In the genomic region with DNA sequence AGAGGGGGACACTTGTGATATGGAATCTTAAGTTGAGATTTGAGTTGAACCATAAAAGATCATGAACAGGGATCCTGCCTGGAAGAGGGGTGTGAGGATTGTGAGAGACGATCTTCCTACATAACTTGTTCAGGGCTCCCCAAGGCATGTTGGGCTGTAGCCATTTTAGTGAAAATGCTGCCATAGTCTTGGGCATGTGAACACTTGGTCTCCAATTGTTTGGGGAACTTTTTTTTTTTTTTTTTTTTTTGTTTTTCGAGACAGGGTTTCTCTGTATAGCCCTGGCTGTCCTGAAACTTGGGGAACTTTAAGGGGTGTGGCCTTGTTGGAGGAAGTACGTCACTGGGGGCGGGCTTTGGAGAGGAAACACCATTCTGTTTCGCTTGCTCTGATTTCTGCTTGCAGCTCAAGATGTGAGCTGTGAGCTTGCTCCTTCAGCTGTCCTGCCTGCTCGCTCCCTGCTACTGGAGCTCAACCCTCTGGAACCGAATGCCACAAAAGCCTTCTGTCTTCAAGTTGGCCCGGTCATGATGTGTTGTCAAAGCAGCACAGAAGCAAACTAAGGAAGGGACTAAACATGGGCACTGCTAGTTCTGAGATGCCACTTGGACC, we compare ENCODE assay signal across 13 mouse cellular contexts.
DNase-seq lines count a peak whose midpoint lies in the region; ATAC-seq and TF ChIP-seq lines count a peak whose summit lies in the region.
"Had no signal": no experiment of that assay in that cellular context is flagged by ENCODE, and none has a peak within 500 bp of the region (broad histone marks: within the 10 kb centered on the region; RNA-seq: fewer than 3 reads in every experiment).

No protein-coding gene starts in this region.

- H3K4me1 ChIP-seq in kidney, embryonic 15.5 days = 0 out of 2 replicates have a peak, but pooled peaks cover 6% of the 10 kb centered on the region
- H3K4me1 ChIP-seq in neural tube, embryonic 11.5 days (ENCODE audit: control insufficient read depth, insufficient read depth, low read length) = 0 out of 2 replicates have a peak, but pooled peaks cover 6% of the 10 kb centered on the region
- no peaks in the 10 kb centered on the region for H3K4me1 ChIP-seq in lung, adult 2 months (ENCODE audit: control insufficient read depth, insufficient read depth, low read length)
- H3K4me1 ChIP-seq: megakaryocyte, embryonic 14.5 days had no signal

- H3K9me3 ChIP-seq in kidney, embryonic 15.5 days (replicated peaks) = no peaks in the 10 kb centered on the region
- H3K9me3 ChIP-seq in neural tube, embryonic 11.5 days (ENCODE audit: control insufficient read depth, low read length) = no peaks in the 10 kb centered on the region
- H3K9me3 ChIP-seq: embryonic facial prominence, embryonic 15.5 days had no signal

- no peak for TF ChIP-seq POLR2A in lung, adult 2 months (IDR thresholded peaks at IDR 0.05; ENCODE audit: borderline replicate concordance, extremely low read depth, low read depth, low read length)

- no peaks in the 10 kb centered on the region for H3K27me3 ChIP-seq in kidney, embryonic 15.5 days
- H3K27me3 ChIP-seq in neural tube, embryonic 11.5 days (ENCODE audit: control insufficient read depth, insufficient read depth, low read length) = no peaks in the 10 kb centered on the region
- H3K27me3 ChIP-seq: embryonic facial prominence, embryonic 15.5 days; megakaryocyte, embryonic 14.5 days had no signal

- H3K27ac ChIP-seq in kidney, embryonic 15.5 days = peak overlapping the region; percentile 57; the same call in 1 of the 2 replicates
- peak overlapping the region; percentile 60; the same call in 1 of the 2 replicates for H3K27ac ChIP-seq in neural tube, embryonic 11.5 days (ENCODE audit: low read depth, low read length)
- H3K27ac ChIP-seq: embryonic facial prominence, embryonic 15.5 days had no signal

- H3K9ac ChIP-seq in kidney, embryonic 15.5 days = no peak overlapping the region
- no peak overlapping the region for H3K9ac ChIP-seq in neural tube, embryonic 11.5 days (ENCODE audit: low read length)
- H3K9ac ChIP-seq: embryonic facial prominence, embryonic 15.5 days had no signal

- H3K36me3 ChIP-seq in kidney, embryonic 15.5 days = no peaks in the 10 kb centered on the region
- H3K36me3 ChIP-seq in neural tube, embryonic 11.5 days (ENCODE audit: control insufficient read depth, insufficient read depth, low read length) = no peaks in the 10 kb centered on the region
- H3K36me3 ChIP-seq: embryonic facial prominence, embryonic 15.5 days had no signal

- peak; percentile 10 for DNase-seq in kidney, adult 9 months
- no peak for DNase-seq in kidney, adult 18-20 months
- peak; percentile 37 for DNase-seq in NIH3T3 (ENCODE audit: low read depth)
- no peak for DNase-seq in neural tube, embryonic 11.5 days (ENCODE audit: low spot score)
- no peak for DNase-seq in lung, adult 2 months
- no peak for DNase-seq in urinary bladder, postnatal 25 days (ENCODE audit: low spot score)
- DNase-seq: heart, postnatal 4 days; right cerebral cortex, postnatal 25 days; thymus, postnatal 36 days had no signal

- no peak for TF ChIP-seq CTCF in lung, adult 2 months (IDR thresholded peaks at IDR 0.05; ENCODE audit: insufficient read depth, low read length)

- H3K4me2 ChIP-seq in kidney, embryonic 15.5 days = peak overlapping the region; percentile 53
- peak overlapping the region; percentile 31 for H3K4me2 ChIP-seq in neural tube, embryonic 11.5 days (ENCODE audit: low read depth)
- H3K4me2 ChIP-seq: embryonic facial prominence, embryonic 15.5 days had no signal

- peak; percentile 84 for ATAC-seq in kidney, embryonic 15.5 days (replicated peaks; ENCODE audit: low FRiP score)
- peak; percentile 53; the same call in 1 of the 2 replicates for ATAC-seq in neural tube, embryonic 11.5 days (ENCODE audit: insufficient read depth, low FRiP score, low TSS enrichment)
- ATAC-seq: activated CD4-positive, CD25-positive, alpha-beta regulatory T cell, adult 4 months had no signal

- 49% methylated on average over 8 of the region's 8 CpGs for WGBS in kidney, embryonic 15.5 days
- WGBS in neural tube, embryonic 11.5 days = 57% methylated on average over 8 of the region's 8 CpGs
- WGBS in lung, adult 2 months = 75% methylated on average over 8 of the region's 8 CpGs

- peak overlapping the region; percentile 33 for H3K4me3 ChIP-seq in kidney, embryonic 15.5 days (replicated peaks)
- H3K4me3 ChIP-seq in neural tube, embryonic 11.5 days (ENCODE audit: low read depth, low read length) = peak overlapping the region; percentile 10; the same call in 1 of the 2 replicates
- no peak overlapping the region for H3K4me3 ChIP-seq in lung, adult 2 months (replicated peaks; ENCODE audit: extremely low read depth, low read depth, low read length)
- H3K4me3 ChIP-seq: embryonic facial prominence, embryonic 15.5 days; megakaryocyte, embryonic 14.5 days had no signal

Comparison
In these comparisons a context has a peak if more than half of its experiments do, and no peak if none do; other contexts are left out.
1. DNase-seq: peak in kidney, adult 9 months (single experiment) and NIH3T3 (single experiment); none in kidney, adult 18-20 months (single experiment), neural tube, embryonic 11.5 days (single experiment), lung, adult 2 months (single experiment) and urinary bladder, postnatal 25 days (single experiment).